Mouse (Mus musculus): ENCODE data around the gene Zfyve27. TPM values are rescaled to one million over a fixed set of nuclear protein-coding genes. Genes with fewer than 3 reads are reported as not detected.

Zfyve27 gene
- polyA plus RNA-seq, 1 experiment from 2014 or later = 11.6 TPM

GRCm38 (mm10) chr19:42137167-42137672 is 26.5 kb upstream of the Zfyve27 start:
- Histone ChIP-seq H3K36me3 (ENCODE audit: control insufficient read depth, insufficient read depth, low read length) (no peaks in the 10 kb centered on the region), H3K4me1 (ENCODE audit: control insufficient read depth, insufficient read depth, low read length) (no peaks in the 10 kb centered on the region), H3K4me3 (ENCODE audit: low read depth, low read length) (no peak overlapping the region), H3K27ac (ENCODE audit: low read depth, low read length) (no peak overlapping the region), H3K4me2 (no peak overlapping the region), H3K27me3 (ENCODE audit: control insufficient read depth, insufficient read depth, low read length) (no peaks in the 10 kb centered on the region), H3K9me3 (replicated peaks; ENCODE audit: control insufficient read depth, low read length) (no peaks in the 10 kb centered on the region), H3K9ac (ENCODE audit: low read depth, low read length) (no peak overlapping the region)
- 91% methylated on average over 4 of the region's 4 CpGs for WGBS (ENCODE audit: insufficient replicate concordance)
- no peak for ATAC-seq (replicated peaks; ENCODE audit: insufficient number of reproducible peaks, low FRiP score, low TSS enrichment)

- H3K4me1 ChIP-seq (ENCODE audit: control insufficient read depth, insufficient read depth, low read length) = no peaks in the 10 kb centered on the region
Observed at GRCm38 (mm10) chr19:42138517-42139285, 25.1 kb upstream of the Zfyve27 start.

GRCm38 (mm10) chr19:42139724-42140517 is 23.8 kb upstream of the Zfyve27 start:
- H3K4me3 ChIP-seq (ENCODE audit: low read depth, low read length) = no peak overlapping the region
- no peak for ATAC-seq (replicated peaks; ENCODE audit: insufficient number of reproducible peaks, low FRiP score, low TSS enrichment)
- H3K36me3 ChIP-seq (ENCODE audit: control insufficient read depth, insufficient read depth, low read length) = no peaks in the 10 kb centered on the region
- H3K27ac ChIP-seq (ENCODE audit: low read depth, low read length) = no peak overlapping the region
- H3K9me3 ChIP-seq (replicated peaks; ENCODE audit: control insufficient read depth, low read length) = no peaks in the 10 kb centered on the region
- no peaks in the 10 kb centered on the region for H3K27me3 ChIP-seq (ENCODE audit: control insufficient read depth, insufficient read depth, low read length)
- WGBS (ENCODE audit: insufficient replicate concordance) = 70% methylated on average over 5 of the region's 5 CpGs
- H3K4me2 ChIP-seq = no peak overlapping the region
- no peak overlapping the region for H3K9ac ChIP-seq (ENCODE audit: low read depth, low read length)
- no peaks in the 10 kb centered on the region for H3K4me1 ChIP-seq (ENCODE audit: control insufficient read depth, insufficient read depth, low read length)

More at GRCm38 (mm10) chr19:42138517-42139285, 25.1 kb upstream of the Zfyve27 start:
- Histone ChIP-seq H3K27me3 (ENCODE audit: control insufficient read depth, insufficient read depth, low read length) (no peaks in the 10 kb centered on the region), H3K36me3 (ENCODE audit: control insufficient read depth, insufficient read depth, low read length) (no peaks in the 10 kb centered on the region), H3K4me3 (ENCODE audit: low read depth, low read length) (no peak overlapping the region), H3K4me2 (no peak overlapping the region), H3K9ac (ENCODE audit: low read depth, low read length) (no peak overlapping the region), H3K27ac (ENCODE audit: low read depth, low read length) (no peak overlapping the region), H3K9me3 (replicated peaks; ENCODE audit: control insufficient read depth, low read length) (no peaks in the 10 kb centered on the region)
- WGBS (ENCODE audit: insufficient replicate concordance) = 79% methylated on average over 15 of the region's 15 CpGs
- no peak for ATAC-seq (replicated peaks; ENCODE audit: insufficient number of reproducible peaks, low FRiP score, low TSS enrichment)

- Histone ChIP-seq H3K27me3 (ENCODE audit: control insufficient read depth, insufficient read depth, low read length) (no peaks in the 10 kb centered on the region), H3K27ac (ENCODE audit: low read depth, low read length) (no peak overlapping the region), H3K4me1 (ENCODE audit: control insufficient read depth, insufficient read depth, low read length) (no peaks in the 10 kb centered on the region), H3K4me3 (ENCODE audit: low read depth, low read length) (no peak overlapping the region), H3K4me2 (no peak overlapping the region), H3K9ac (ENCODE audit: low read depth, low read length) (no peak overlapping the region), H3K9me3 (replicated peaks; ENCODE audit: control insufficient read depth, low read length) (no peaks in the 10 kb centered on the region), H3K36me3 (ENCODE audit: control insufficient read depth, insufficient read depth, low read length) (no peaks in the 10 kb centered on the region)
- 70% methylated on average over 3 of the region's 3 CpGs for WGBS (ENCODE audit: insufficient replicate concordance)
- ATAC-seq (replicated peaks; ENCODE audit: insufficient number of reproducible peaks, low FRiP score, low TSS enrichment) = no peak
Observed at GRCm38 (mm10) chr19:42141998-42142397, 21.8 kb upstream of the Zfyve27 start.

GRCm38 (mm10) chr19:42142757-42143156 is 21.0 kb upstream of the Zfyve27 start:
- H3K4me2 ChIP-seq = no peak overlapping the region
- H3K9me3 ChIP-seq (replicated peaks; ENCODE audit: control insufficient read depth, low read length) = no peaks in the 10 kb centered on the region
- H3K27me3 ChIP-seq (ENCODE audit: control insufficient read depth, insufficient read depth, low read length) = no peaks in the 10 kb centered on the region
- H3K4me1 ChIP-seq (ENCODE audit: control insufficient read depth, insufficient read depth, low read length) = no peaks in the 10 kb centered on the region
- H3K9ac ChIP-seq (ENCODE audit: low read depth, low read length) = no peak overlapping the region
- no peak for ATAC-seq (replicated peaks; ENCODE audit: insufficient number of reproducible peaks, low FRiP score, low TSS enrichment)
- no peak overlapping the region for H3K27ac ChIP-seq (ENCODE audit: low read depth, low read length)
- no peak overlapping the region for H3K4me3 ChIP-seq (ENCODE audit: low read depth, low read length)
- H3K36me3 ChIP-seq (ENCODE audit: control insufficient read depth, insufficient read depth, low read length) = no peaks in the 10 kb centered on the region
- 68% methylated on average over 2 of the region's 2 CpGs for WGBS (ENCODE audit: insufficient replicate concordance)

- H3K9ac ChIP-seq (ENCODE audit: low read depth, low read length) = no peak overlapping the region
- ATAC-seq (replicated peaks; ENCODE audit: insufficient number of reproducible peaks, low FRiP score, low TSS enrichment) = no peak
- H3K36me3 ChIP-seq (ENCODE audit: control insufficient read depth, insufficient read depth, low read length) = no peaks in the 10 kb centered on the region
- no peak overlapping the region for H3K4me2 ChIP-seq
- H3K4me1 ChIP-seq (ENCODE audit: control insufficient read depth, insufficient read depth, low read length) = peaks cover 9% of the 10 kb centered on the region
- no peaks in the 10 kb centered on the region for H3K27me3 ChIP-seq (ENCODE audit: control insufficient read depth, insufficient read depth, low read length)
- 45% methylated on average over 6 of the region's 6 CpGs for WGBS (ENCODE audit: insufficient replicate concordance)
- no peak overlapping the region for H3K4me3 ChIP-seq (ENCODE audit: low read depth, low read length)
- H3K27ac ChIP-seq (ENCODE audit: low read depth, low read length) = no peak overlapping the region
- no peaks in the 10 kb centered on the region for H3K9me3 ChIP-seq (replicated peaks; ENCODE audit: control insufficient read depth, low read length)
Observed at GRCm38 (mm10) chr19:42144067-42144466, 19.7 kb upstream of the Zfyve27 start.

- Histone ChIP-seq H3K4me3 (ENCODE audit: low read depth, low read length) (no peak overlapping the region), H3K9me3 (replicated peaks; ENCODE audit: control insufficient read depth, low read length) (no peaks in the 10 kb centered on the region), H3K27me3 (ENCODE audit: control insufficient read depth, insufficient read depth, low read length) (no peaks in the 10 kb centered on the region), H3K4me1 (ENCODE audit: control insufficient read depth, insufficient read depth, low read length) (peaks cover 15% of the 10 kb centered on the region), H3K36me3 (ENCODE audit: control insufficient read depth, insufficient read depth, low read length) (no peaks in the 10 kb centered on the region), H3K27ac (ENCODE audit: low read depth, low read length) (no peak overlapping the region), H3K9ac (ENCODE audit: low read depth, low read length) (no peak overlapping the region), H3K4me2 (no peak overlapping the region)
- WGBS (ENCODE audit: insufficient replicate concordance) = 28% methylated on average over 8 of the region's 8 CpGs
- no peak for ATAC-seq (replicated peaks; ENCODE audit: insufficient number of reproducible peaks, low FRiP score, low TSS enrichment)
Observed at GRCm38 (mm10) chr19:42144541-42145167, 19.1 kb upstream of the Zfyve27 start.

GRCm38 (mm10) chr19:42145210-42145609 is 18.5 kb upstream of the Zfyve27 start:
- ATAC-seq (replicated peaks; ENCODE audit: insufficient number of reproducible peaks, low FRiP score, low TSS enrichment) = no peak
- Histone ChIP-seq H3K4me3 (ENCODE audit: low read depth, low read length) (no peak overlapping the region), H3K9ac (ENCODE audit: low read depth, low read length) (no peak overlapping the region), H3K4me2 (no peak overlapping the region), H3K27me3 (ENCODE audit: control insufficient read depth, insufficient read depth, low read length) (no peaks in the 10 kb centered on the region), H3K36me3 (ENCODE audit: control insufficient read depth, insufficient read depth, low read length) (no peaks in the 10 kb centered on the region), H3K4me1 (ENCODE audit: control insufficient read depth, insufficient read depth, low read length) (peaks cover 21% of the 10 kb centered on the region), H3K9me3 (replicated peaks; ENCODE audit: control insufficient read depth, low read length) (no peaks in the 10 kb centered on the region), H3K27ac (ENCODE audit: low read depth, low read length) (no peak overlapping the region)
- WGBS (ENCODE audit: insufficient replicate concordance) = 56% methylated on average over 4 of the region's 4 CpGs

Measured in heart, embryonic 11.5 days (tissue).